Mouse (Mus musculus) embryonic stem cell, embryonic (primary cell): ENCODE data around the gene B3galt1.

Experiments used
- CTCF ChIA-PET, 4 experiments: fragments of 300-600 bp in 2 of 4; fragments of 350-600 bp in 2 of 4; sonication (Branson Sonifier 250); formaldehyde crosslinking; loops; one replicate each; lab custom pipeline; 2022; ENCODE audit warnings: inconsistent platforms in 2 of 4; lab: Charles Lee
- POLR2A ChIA-PET, 4 experiments: fragments of 300-600 bp in 2 of 4; fragments of 350-600 bp in 2 of 4; sonication (Branson Sonifier 250); formaldehyde crosslinking; loops; one replicate each; lab custom pipeline; 2022; ENCODE audit warnings: antibody characterized with exemption in 4 of 4, inconsistent platforms in 1 of 4; lab: Charles Lee

The B3galt1 gene

GRCm38 (mm10) chr2:68005210-68005609, 439.5 kb downstream of the B3galt1 start:
- ChIA-PET CTCF (no interaction called here), POLR2A (no interaction called here)

- ChIA-PET POLR2A (no interaction called here), CTCF (interaction anchor here in 1 of 4 experiments (0.6 kb wide), 1 partner anchor 310 kb away, joined by 5 read pairs; no protein-coding TSS in a partner anchor)
Observed at GRCm38 (mm10) chr2:68005711-68006110, 440.0 kb downstream of the B3galt1 start.

- POLR2A ChIA-PET = no interaction called here
- CTCF ChIA-PET = no interaction called here
Observed at GRCm38 (mm10) chr2:68011336-68011735, 445.7 kb downstream of the B3galt1 start.

GRCm38 (mm10) chr2:68020251-68020680, 454.6 kb downstream of the B3galt1 start:
- CTCF ChIA-PET = no interaction called here
- POLR2A ChIA-PET = no interaction called here

- CTCF ChIA-PET = no interaction called here
- POLR2A ChIA-PET = no interaction called here
Observed at GRCm38 (mm10) chr2:68021541-68022152, 456.0 kb downstream of the B3galt1 start.

- CTCF ChIA-PET = no interaction called here
- POLR2A ChIA-PET = no interaction called here
Observed at GRCm38 (mm10) chr2:68028811-68029210, 463.1 kb downstream of the B3galt1 start.

- ChIA-PET POLR2A (no interaction called here), CTCF (no interaction called here)
Observed at GRCm38 (mm10) chr2:68034711-68035110, 469.0 kb downstream of the B3galt1 start.

GRCm38 (mm10) chr2:68040752-68041151, 475.1 kb downstream of the B3galt1 start:
- POLR2A ChIA-PET = no interaction called here
- CTCF ChIA-PET = no interaction called here

GRCm38 (mm10) chr2:68052481-68052880, 486.8 kb downstream of the B3galt1 start:
- ChIA-PET CTCF (no interaction called here), POLR2A (interaction anchor here in 1 of 4 experiments (0.5 kb wide), 1 partner anchor 916 kb away, joined by 6 read pairs; no protein-coding TSS in a partner anchor)

- ChIA-PET CTCF (no interaction called here), POLR2A (no interaction called here)
Observed at GRCm38 (mm10) chr2:68053243-68053642, 487.6 kb downstream of the B3galt1 start.

GRCm38 (mm10) chr2:68061341-68061740, 495.7 kb downstream of the B3galt1 start:
- ChIA-PET CTCF (no interaction called here), POLR2A (no interaction called here)

- CTCF ChIA-PET = no interaction called here
- POLR2A ChIA-PET = interaction anchor here in 1 of 4 experiments (0.7 kb wide), 1 partner anchor 287 kb away, joined by 4 read pairs; no protein-coding TSS in a partner anchor
Observed at GRCm38 (mm10) chr2:68079426-68080360, 514.0 kb downstream of the B3galt1 start.

- POLR2A ChIA-PET = no interaction called here
- CTCF ChIA-PET = no interaction called here
Observed at GRCm38 (mm10) chr2:68080872-68081280, 515.2 kb downstream of the B3galt1 start.

GRCm38 (mm10) chr2:68084483-68084882, 518.8 kb downstream of the B3galt1 start:
- POLR2A ChIA-PET = no interaction called here
- CTCF ChIA-PET = no interaction called here

- POLR2A ChIA-PET = interaction anchor here in 1 of 4 experiments (0.7 kb wide), 1 partner anchor 226 kb away, joined by 3 read pairs; no protein-coding TSS in a partner anchor
Observed at GRCm38 (mm10) chr2:68086101-68086500, 520.4 kb downstream of the B3galt1 start.

GRCm38 (mm10) chr2:68091559-68091958, 525.9 kb downstream of the B3galt1 start:
- ChIA-PET POLR2A (no interaction called here), CTCF (no interaction called here)

More at GRCm38 (mm10) chr2:68086101-68086500, 520.4 kb downstream of the B3galt1 start:
- CTCF ChIA-PET = interaction anchor here in 1 of 4 experiments (1.5 kb wide), 1 partner anchor 265 kb away, joined by 4 read pairs; no protein-coding TSS in a partner anchor

- ChIA-PET CTCF (no interaction called here), POLR2A (no interaction called here)
Observed at GRCm38 (mm10) chr2:68104641-68105040, 539.0 kb downstream of the B3galt1 start.

- CTCF ChIA-PET = no interaction called here
Observed at GRCm38 (mm10) chr2:68118076-68118475, 552.4 kb downstream of the B3galt1 start.

GRCm38 (mm10) chr2:68124751-68125150, 559.1 kb downstream of the B3galt1 start:
- ChIA-PET CTCF (interaction anchor here in 2 of 4 experiments (0.6 to 1.6 kb wide), 3 partner anchors 40 to 226 kb away, joined by 3 to 6 read pairs (median 4); no protein-coding TSS in a partner anchor), POLR2A (no interaction called here)

More at GRCm38 (mm10) chr2:68118076-68118475, 552.4 kb downstream of the B3galt1 start:
- POLR2A ChIA-PET = no interaction called here

- CTCF ChIA-PET = no interaction called here
Observed at GRCm38 (mm10) chr2:68141094-68141493, 575.4 kb downstream of the B3galt1 start.

More at GRCm38 (mm10) chr2:68141094-68141493, 575.4 kb downstream of the B3galt1 start:
- POLR2A ChIA-PET = interaction anchor here in 1 of 4 experiments (0.9 kb wide), 1 partner anchor 41 kb away, joined by 3 read pairs; no protein-coding TSS in a partner anchor
